Mouse (Mus musculus) midbrain, embryonic 16.5 days (tissue): ENCODE measurements around the gene Drc1. TPM values are rescaled to one million over a fixed set of nuclear protein-coding genes. Genes with fewer than 3 reads are reported as not detected.

ENCODE experiments used
- ATAC-seq: fragments of 200-750 bp; cut with Nextera tagmentation; 2 replicates; pipeline ENCODE4 v1.8.0; 2017; ENCODE audit warnings: moderate TSS enrichment
- H3K27ac ChIP-seq: fragments of 300-500 bp; sonication (generic); 2 replicates; pipeline ENCODE4 v1.5.1; 2014; ENCODE audit warnings: mild to moderate bottlenecking, low read length, mixed read lengths
- H3K27me3 ChIP-seq: fragments of 300-500 bp; sonication (generic); 2 replicates; pipeline ENCODE4 v1.6.1; 2014; ENCODE audit warnings: low read depth, low read length, mixed read lengths; ENCODE audit not compliant: control insufficient read depth, insufficient read depth
- H3K36me3 ChIP-seq: fragments of 300-500 bp; sonication (generic); 2 replicates; pipeline ENCODE4 v1.6.1; 2014; ENCODE audit warnings: mild to moderate bottlenecking, low read length, moderate library complexity, mixed read lengths; ENCODE audit not compliant: control insufficient read depth, insufficient read depth
- H3K4me1 ChIP-seq: fragments of 300-500 bp; sonication (generic); 2 replicates; pipeline ENCODE4 v1.6.1; 2014; ENCODE audit warnings: mild to moderate bottlenecking, low read length, mixed read lengths; ENCODE audit not compliant: control insufficient read depth, insufficient read depth
- H3K4me2 ChIP-seq: fragments of 300-500 bp; sonication (generic); 2 replicates; pipeline ENCODE4 v1.6.1; 2014; ENCODE audit warnings: mild to moderate bottlenecking, low read length, mixed read lengths
- H3K4me3 ChIP-seq: fragments of 300-500 bp; sonication (generic); 2 replicates; pipeline ENCODE4 v1.5.1; 2014; ENCODE audit warnings: low read depth, mild to moderate bottlenecking, low read length, moderate library complexity, mixed read lengths
- H3K9ac ChIP-seq: fragments of 300-500 bp; sonication (generic); 2 replicates; pipeline ENCODE4 v1.6.1; 2014; ENCODE audit warnings: low read depth, low read length, mixed read lengths
- H3K9me3 ChIP-seq: fragments of 300-500 bp; sonication (generic); replicated peaks from 2 replicates; pipeline ENCODE4 v1.6.1; 2014; ENCODE audit warnings: mild to moderate bottlenecking, low read length, mixed read lengths; ENCODE audit not compliant: control insufficient read depth, poor library complexity, severe bottlenecking
- WGBS: fragments of 180-500 bp; shearing (Covaris S2); extraction: QIAGEN DNeasy Blood & Tissue Kit; methylation state at CpG from one replicate; pipeline ENCODE4 v1.1.7; 2014; 5-methylcytosine and 5-hydroxymethylcytosine counted together
- polyA plus RNA-seq: library from polyadenylated mRNA; unstranded; fragments of >200 nt; fragmentation: Nextera tagmentation; extraction: Ambion mirVana; gene quantifications from 2 replicates; pipeline ENCODE4 v1.2.1, GENCODE M21; 2015

Gene Drc1
- polyA plus RNA-seq, 1 experiment from 2014 or later: 9.5 TPM

DNA sequence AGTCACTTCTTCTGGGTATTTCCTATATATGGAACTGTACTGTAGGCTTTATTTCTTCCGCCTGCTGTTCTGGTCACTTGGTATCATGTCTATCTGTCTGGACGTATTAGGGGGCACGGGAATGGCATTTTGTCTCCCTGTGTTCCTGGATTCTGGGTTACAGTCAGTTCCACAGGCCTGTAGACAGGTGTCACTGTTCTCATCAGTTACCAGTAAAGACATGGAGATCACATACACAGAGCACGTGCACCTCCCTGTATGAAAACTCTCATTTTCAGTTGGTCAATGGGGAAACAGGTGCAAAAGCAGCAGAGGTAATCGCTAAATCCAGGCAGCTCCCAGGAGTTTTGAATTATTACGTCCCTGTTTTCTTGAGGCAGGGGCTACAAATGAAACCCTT, 106.5 kb downstream of the Drc1 start:
- H3K4me1 ChIP-seq: no peaks in the 10 kb centered on the region
- H3K27me3 ChIP-seq: no peaks in the 10 kb centered on the region
- no peak overlapping the region for H3K4me3 ChIP-seq
- no peak overlapping the region for H3K4me2 ChIP-seq
- WGBS: 73% methylated on average over 6 of the region's 6 CpGs
- H3K36me3 ChIP-seq: no peaks in the 10 kb centered on the region
- H3K9me3 ChIP-seq: no peaks in the 10 kb centered on the region
- 0 out of 2 replicates have a peak, but pooled peaks have one; percentile 47 for ATAC-seq
- no peak overlapping the region for H3K9ac ChIP-seq
- H3K27ac ChIP-seq: no peak overlapping the region

DNA sequence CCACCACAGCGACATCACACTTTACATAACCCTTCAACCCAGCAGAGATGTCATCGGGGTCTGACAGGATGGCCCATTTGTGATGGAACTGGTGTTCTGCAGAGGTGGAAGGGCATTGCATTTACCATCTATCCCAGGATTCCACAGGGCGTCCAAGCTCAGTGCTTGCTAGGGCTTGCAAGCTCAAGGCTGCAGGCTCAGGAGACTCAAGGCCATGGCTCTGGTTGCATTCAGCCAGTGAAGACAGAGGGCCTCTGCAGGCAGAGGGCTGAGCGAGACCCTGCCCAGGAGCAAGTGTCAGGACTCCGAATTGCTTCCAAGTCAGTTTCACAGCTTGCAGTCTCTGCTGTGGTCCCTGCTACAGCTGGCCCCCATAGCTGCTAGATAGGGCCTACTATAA, 108.6 kb downstream of the Drc1 start:
- Histone ChIP-seq H3K9me3 (no peaks in the 10 kb centered on the region), H3K4me1 (no peaks in the 10 kb centered on the region), H3K4me3 (no peak overlapping the region), H3K27ac (no peak overlapping the region), H3K9ac (no peak overlapping the region), H3K36me3 (no peaks in the 10 kb centered on the region), H3K27me3 (no peaks in the 10 kb centered on the region), H3K4me2 (no peak overlapping the region)
- ATAC-seq: no peak
- 92% methylated on average over 5 of the region's 5 CpGs for WGBS

DNA sequence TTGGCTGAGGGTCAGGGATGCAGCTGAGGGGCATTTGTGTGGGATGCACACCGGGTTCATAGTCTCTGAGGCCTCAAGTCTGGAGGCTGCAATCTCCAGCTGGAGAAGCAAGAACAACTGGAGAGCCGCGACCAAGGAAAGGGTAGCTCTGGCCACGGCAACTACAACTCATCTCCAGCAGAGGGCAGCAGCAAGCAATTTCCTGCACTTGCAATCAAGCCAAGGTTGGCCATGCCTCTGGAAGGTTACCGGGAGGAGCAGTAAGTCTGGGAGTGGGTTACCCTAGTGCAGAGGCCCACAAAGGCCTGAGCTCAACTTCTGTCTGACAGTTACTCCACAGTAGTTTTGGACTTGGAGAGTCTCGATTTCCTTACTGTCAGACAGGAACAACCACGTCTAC, 110.3 kb downstream of the Drc1 start:
- 29% methylated on average over 7 of the region's 7 CpGs for WGBS
- Histone ChIP-seq H3K36me3 (no peaks in the 10 kb centered on the region), H3K9me3 (no peaks in the 10 kb centered on the region), H3K4me1 (no peaks in the 10 kb centered on the region), H3K4me2 (no peak overlapping the region), H3K9ac (no peak overlapping the region), H3K27ac (no peak overlapping the region), H3K27me3 (no peaks in the 10 kb centered on the region; the same call in 1 of the 2 replicates), H3K4me3 (no peak overlapping the region)
- ATAC-seq: no peak

DNA sequence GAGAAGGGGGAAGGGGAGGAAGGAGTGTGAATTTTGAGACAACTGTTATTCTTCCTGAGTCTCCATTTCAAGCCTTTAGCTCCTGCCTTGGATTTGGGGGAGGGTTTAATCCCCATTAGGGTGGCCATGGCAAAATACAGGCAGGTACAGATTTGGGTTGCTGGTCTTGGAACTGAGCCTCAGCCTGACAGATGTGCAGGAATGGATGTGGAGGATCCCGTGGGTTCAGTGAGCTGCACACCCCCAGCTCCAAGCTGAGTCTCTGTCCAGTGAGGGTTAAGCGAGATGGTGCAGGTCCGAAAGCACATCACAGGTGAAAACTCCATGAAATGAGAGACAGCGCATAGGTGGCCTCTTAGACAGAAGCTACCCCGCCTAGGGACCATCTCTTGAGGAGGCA, 119.3 kb downstream of the Drc1 start:
- Histone ChIP-seq H3K36me3 (no peaks in the 10 kb centered on the region), H3K9ac (no peak overlapping the region), H3K27ac (no peak overlapping the region), H3K4me2 (no peak overlapping the region), H3K27me3 (no peaks in the 10 kb centered on the region; the same call in 1 of the 2 replicates), H3K4me3 (no peak overlapping the region), H3K9me3 (no peaks in the 10 kb centered on the region), H3K4me1 (no peaks in the 10 kb centered on the region)
- no peak for ATAC-seq
- WGBS: 78% methylated on average over 5 of the region's 5 CpGs

DNA sequence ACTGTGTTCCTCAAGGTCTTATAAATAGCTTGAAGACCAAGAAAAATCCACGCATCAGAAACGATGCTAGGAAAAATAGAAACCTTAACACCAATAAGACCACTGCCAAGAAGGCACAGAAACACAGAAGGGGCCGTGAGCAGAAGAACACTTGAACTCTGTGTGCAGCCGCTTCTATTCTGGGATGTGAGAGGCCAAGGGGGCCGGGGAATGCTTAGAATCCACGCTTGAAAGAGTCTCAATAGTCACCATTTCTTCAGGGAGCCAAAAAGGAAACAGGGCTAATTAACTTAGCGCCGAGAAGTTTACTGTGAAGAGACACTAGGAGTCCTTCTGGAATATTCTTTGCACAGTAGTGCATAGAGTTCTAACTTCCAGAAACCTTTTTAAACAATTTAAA, 120.0 kb downstream of the Drc1 start:
- H3K4me3 ChIP-seq: no peak overlapping the region
- H3K4me1 ChIP-seq: no peaks in the 10 kb centered on the region
- H3K9ac ChIP-seq: no peak overlapping the region
- H3K36me3 ChIP-seq: no peaks in the 10 kb centered on the region
- no peak for ATAC-seq
- no peaks in the 10 kb centered on the region for H3K9me3 ChIP-seq
- WGBS: 13% methylated on average over 8 of the region's 8 CpGs
- no peak overlapping the region for H3K27ac ChIP-seq
- H3K4me2 ChIP-seq: no peak overlapping the region
- H3K27me3 ChIP-seq: no peaks in the 10 kb centered on the region

DNA sequence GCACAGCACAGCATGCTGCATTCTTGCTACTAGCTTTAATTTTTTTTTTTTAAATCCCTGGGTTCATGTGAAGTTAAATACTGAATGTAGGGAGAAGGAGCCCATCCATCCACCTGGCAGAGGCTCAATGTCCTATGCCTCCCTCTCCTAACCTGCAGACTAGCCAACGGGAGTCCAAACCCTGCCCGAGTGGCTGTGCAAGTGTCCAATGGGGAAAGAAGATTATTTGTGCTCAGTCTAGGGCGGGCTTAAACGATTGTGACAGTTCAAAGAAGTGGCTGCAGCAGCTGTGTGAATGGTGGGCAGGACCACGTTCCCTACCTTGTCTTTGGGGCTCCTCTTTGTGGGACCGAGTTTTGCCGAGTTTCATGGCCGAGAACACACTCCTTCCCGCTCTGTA, 125.7 kb downstream of the Drc1 start:
- ATAC-seq: peak; percentile 82
- H3K9me3 ChIP-seq: no peaks in the 10 kb centered on the region
- no peak overlapping the region for H3K27ac ChIP-seq
- H3K27me3 ChIP-seq: no peaks in the 10 kb centered on the region
- no peaks in the 10 kb centered on the region for H3K36me3 ChIP-seq
- H3K9ac ChIP-seq: no peak overlapping the region
- no peak overlapping the region for H3K4me3 ChIP-seq
- 2% methylated on average over 9 of the region's 9 CpGs for WGBS
- peaks cover 10% of the 10 kb centered on the region; the same call in 1 of the 2 replicates for H3K4me1 ChIP-seq
- peak overlapping the region; percentile 41 for H3K4me2 ChIP-seq

DNA sequence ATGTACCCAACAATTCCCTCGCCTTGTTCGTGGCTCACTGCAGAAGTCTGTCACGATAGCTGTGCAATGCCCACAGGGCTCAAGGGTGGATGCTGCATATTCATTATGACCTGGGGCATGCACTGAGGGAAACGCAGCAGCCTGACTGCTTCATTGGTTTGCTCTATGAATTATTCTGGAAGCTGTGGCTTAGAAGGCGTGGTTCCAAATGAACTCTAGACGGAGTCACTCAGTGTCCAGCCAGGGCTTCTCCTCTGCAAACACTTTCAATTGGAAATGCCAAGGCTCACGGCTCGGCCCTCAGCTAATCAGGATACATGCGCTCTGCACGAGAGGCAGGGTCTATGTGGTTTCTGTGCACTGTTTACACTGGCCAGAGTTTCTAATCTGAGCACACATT, 130.3 kb downstream of the Drc1 start:
- Histone ChIP-seq H3K4me1 (peaks cover 14% of the 10 kb centered on the region), H3K27ac (no peak overlapping the region), H3K9ac (no peak overlapping the region), H3K36me3 (no peaks in the 10 kb centered on the region), H3K4me2 (no peak overlapping the region), H3K4me3 (no peak overlapping the region), H3K9me3 (no peaks in the 10 kb centered on the region), H3K27me3 (no peaks in the 10 kb centered on the region)
- ATAC-seq: no peak
- 43% methylated on average over 10 of the region's 10 CpGs for WGBS

DNA sequence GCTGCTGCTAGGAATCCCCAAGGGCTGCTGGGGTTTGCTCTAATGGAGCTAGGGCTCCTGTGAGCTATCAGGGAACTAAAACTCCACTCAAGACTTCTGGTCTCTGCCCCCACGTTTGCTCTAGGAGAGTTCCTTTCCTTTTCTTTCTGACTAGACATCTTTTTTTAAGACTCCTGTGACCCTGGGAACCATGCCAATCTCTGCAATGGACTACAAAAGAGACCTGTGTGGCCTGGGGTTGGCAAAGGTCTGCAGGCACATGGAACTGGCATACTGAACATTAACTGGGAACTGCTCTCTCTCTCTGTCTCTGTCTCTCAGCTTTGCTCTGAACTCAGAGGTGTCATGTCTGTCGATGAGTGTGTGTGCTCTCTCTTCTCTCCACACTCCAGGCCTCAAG, 134.2 kb downstream of the Drc1 start:
- Histone ChIP-seq H3K9ac (no peak overlapping the region), H3K27me3 (no peaks in the 10 kb centered on the region), H3K27ac (no peak overlapping the region), H3K9me3 (no peaks in the 10 kb centered on the region), H3K4me3 (no peak overlapping the region), H3K36me3 (no peaks in the 10 kb centered on the region), H3K4me2 (no peak overlapping the region), H3K4me1 (peaks cover 12% of the 10 kb centered on the region)
- 52% methylated on average over 2 of the region's 2 CpGs for WGBS
- ATAC-seq: no peak

DNA sequence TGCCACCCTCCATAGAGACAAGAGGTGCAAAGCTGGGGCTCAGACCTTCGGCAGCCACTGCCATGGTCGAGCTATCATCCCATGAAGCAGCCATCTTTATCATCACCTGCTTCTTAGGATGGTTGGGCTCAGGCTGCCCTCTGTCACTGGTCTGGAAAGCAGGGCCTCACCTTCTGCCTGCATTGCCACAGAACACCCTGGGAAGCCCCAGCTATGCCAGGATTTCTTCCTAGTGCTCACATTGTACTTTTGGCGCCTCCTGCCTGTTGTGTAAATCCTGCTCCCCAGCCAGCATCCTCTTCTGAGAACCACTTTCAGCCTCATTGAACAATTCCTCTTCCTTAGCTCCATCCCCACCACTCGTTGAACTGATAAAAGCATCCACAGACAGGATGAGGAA, 134.7 kb downstream of the Drc1 start:
- H3K27ac ChIP-seq: no peak overlapping the region
- no peak overlapping the region for H3K9ac ChIP-seq
- no peak for ATAC-seq
- H3K9me3 ChIP-seq: no peaks in the 10 kb centered on the region
- peaks cover 12% of the 10 kb centered on the region for H3K4me1 ChIP-seq
- H3K4me2 ChIP-seq: no peak overlapping the region
- H3K4me3 ChIP-seq: no peak overlapping the region
- no peaks in the 10 kb centered on the region for H3K27me3 ChIP-seq
- WGBS: 68% methylated on average over 4 of the region's 4 CpGs
- no peaks in the 10 kb centered on the region for H3K36me3 ChIP-seq
